Mouse (Mus musculus): ENCODE measurements around the gene Gm4792. TPM values are rescaled to one million over a fixed set of nuclear protein-coding genes. Genes with fewer than 3 reads are reported as not detected.

Gm4792 gene
- not detected in 2 replicates for polyA plus RNA-seq (2015; fragmentation: Nextera tagmentation; extraction: Ambion mirVana)

DNA sequence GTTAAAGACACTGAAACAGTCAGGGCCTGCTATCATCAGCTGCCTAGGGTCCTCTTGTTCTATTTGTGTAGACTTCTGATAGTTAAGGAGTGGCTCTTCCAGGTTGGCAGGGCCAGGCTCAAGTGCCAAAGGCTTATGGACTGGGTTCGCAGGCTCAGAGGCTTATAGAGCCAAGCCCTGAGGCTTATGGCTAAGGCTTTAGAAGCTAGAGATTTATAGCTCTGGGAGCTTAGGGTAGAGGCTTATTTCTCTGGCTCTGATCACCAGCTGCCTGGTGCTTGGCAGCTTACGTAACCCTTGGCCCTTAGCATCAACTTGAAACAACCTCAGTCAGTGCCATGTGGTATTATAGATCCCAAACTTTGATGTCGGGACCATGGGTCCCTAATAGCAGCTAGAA is at the start of gene Gm4792:
TSS of gene Gm4792 (minus strand) at position 233 of the 400 bp plus-strand sequence.
- no peak for ATAC-seq (ENCODE audit: low FRiP score, low TSS enrichment)
- 63% methylated on average over 3 of the region's 3 CpGs for WGBS
- H3K9me3 ChIP-seq (ENCODE audit: low read length), result no peaks in the 10 kb centered on the region

DNA sequence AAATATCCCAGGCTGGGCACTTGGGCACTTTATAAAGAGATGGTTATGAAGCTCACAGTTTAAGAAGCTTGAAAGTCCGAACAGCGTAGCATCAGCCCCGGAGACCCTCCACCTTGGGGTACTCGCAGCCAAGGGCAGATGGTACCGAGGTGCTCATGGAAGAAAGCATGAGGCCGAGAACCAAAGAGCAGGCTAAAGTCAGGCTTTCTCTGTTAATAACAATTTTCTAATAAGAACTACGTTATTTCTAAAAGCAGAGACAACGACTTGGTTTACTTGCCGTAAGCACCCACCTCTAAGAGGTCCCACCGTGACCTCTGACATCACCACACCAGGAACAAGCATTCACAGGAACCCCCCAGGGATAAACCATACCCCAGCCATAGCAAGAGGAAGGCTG is 49.5 kb upstream of the Gm4792 start:
- H3K4me1 ChIP-seq (ENCODE audit: insufficient read depth, low read length), result 0 out of 2 replicates have a peak, but pooled peaks cover 3% of the 10 kb centered on the region
- no peak overlapping the region for H3K9ac ChIP-seq (replicated peaks; ENCODE audit: low read length)
- no peak overlapping the region for H3K27ac ChIP-seq (ENCODE audit: low read length)
- no peaks in the 10 kb centered on the region for H3K36me3 ChIP-seq (ENCODE audit: insufficient read depth, low read length)
- whole genome bisulfite sequencing, result 97% methylated on average over 10 of the region's 10 CpGs
- ATAC-seq (ENCODE audit: low FRiP score, low TSS enrichment), result no peak
- no peaks in the 10 kb centered on the region for H3K9me3 ChIP-seq (ENCODE audit: low read length)
- no peak overlapping the region for H3K4me2 ChIP-seq (replicated peaks; ENCODE audit: low read depth, low read length)
- no peak overlapping the region for H3K4me3 ChIP-seq (ENCODE audit: low read length)
- H3K27me3 ChIP-seq (ENCODE audit: insufficient read depth, low read length), result no peaks in the 10 kb centered on the region

More for the DNA sequence above, at the start of gene Gm4792:
- Histone ChIP-seq H3K27me3 (ENCODE audit: insufficient read depth, low read length) (no peaks in the 10 kb centered on the region), H3K9ac (replicated peaks; ENCODE audit: low read length) (no peak within 1 kb of the TSS), H3K4me1 (ENCODE audit: insufficient read depth, low read length) (no peaks in the 10 kb centered on the region), H3K27ac (ENCODE audit: low read length) (no peak within 1 kb of the TSS), H3K36me3 (ENCODE audit: insufficient read depth, low read length) (no peaks in the 10 kb centered on the region), H3K4me3 (ENCODE audit: low read length) (no peak within 1 kb of the TSS), H3K4me2 (replicated peaks; ENCODE audit: low read depth, low read length) (no peak within 1 kb of the TSS)

- peaks cover 4% of the 10 kb centered on the region; the same call in 1 of the 2 replicates for H3K4me1 ChIP-seq (ENCODE audit: insufficient read depth, low read length)
- H3K27ac ChIP-seq (ENCODE audit: low read length), result no peak overlapping the region
- H3K9me3 ChIP-seq (ENCODE audit: low read length), result no peaks in the 10 kb centered on the region
- no peak overlapping the region for H3K9ac ChIP-seq (replicated peaks; ENCODE audit: low read length)
- no peaks in the 10 kb centered on the region for H3K36me3 ChIP-seq (ENCODE audit: insufficient read depth, low read length)
- no peak overlapping the region for H3K4me2 ChIP-seq (replicated peaks; ENCODE audit: low read depth, low read length)
- H3K27me3 ChIP-seq (ENCODE audit: insufficient read depth, low read length), result no peaks in the 10 kb centered on the region
- H3K4me3 ChIP-seq (ENCODE audit: low read length), result no peak overlapping the region
- no peak for ATAC-seq (ENCODE audit: low FRiP score, low TSS enrichment)
- 79% methylated on average over 10 of the region's 10 CpGs for WGBS
These were observed 48.8 kb upstream of the Gm4792 start for GRCm38 (mm10) chr10:94347296-94347695.

GRCm38 (mm10) chr10:94346596-94346995 is 48.1 kb upstream of the Gm4792 start:
- H3K9me3 ChIP-seq (ENCODE audit: low read length), result no peaks in the 10 kb centered on the region
- WGBS, result 92% methylated on average over 7 of the region's 7 CpGs
- no peak overlapping the region for H3K27ac ChIP-seq (ENCODE audit: low read length)
- H3K27me3 ChIP-seq (ENCODE audit: insufficient read depth, low read length), result no peaks in the 10 kb centered on the region
- no peaks in the 10 kb centered on the region for H3K36me3 ChIP-seq (ENCODE audit: insufficient read depth, low read length)
- no peak overlapping the region for H3K4me3 ChIP-seq (ENCODE audit: low read length)
- no peak overlapping the region for H3K9ac ChIP-seq (replicated peaks; ENCODE audit: low read length)
- peaks cover 7% of the 10 kb centered on the region; the same call in 1 of the 2 replicates for H3K4me1 ChIP-seq (ENCODE audit: insufficient read depth, low read length)
- no peak for ATAC-seq (ENCODE audit: low FRiP score, low TSS enrichment)
- H3K4me2 ChIP-seq (replicated peaks; ENCODE audit: low read depth, low read length), result no peak overlapping the region

GRCm38 (mm10) chr10:94345509-94346252 is 47.2 kb upstream of the Gm4792 start:
- ATAC-seq (ENCODE audit: low FRiP score, low TSS enrichment), result no peak
- Histone ChIP-seq H3K4me2 (replicated peaks; ENCODE audit: low read depth, low read length) (no peak overlapping the region), H3K27me3 (ENCODE audit: insufficient read depth, low read length) (no peaks in the 10 kb centered on the region), H3K27ac (ENCODE audit: low read length) (no peak overlapping the region), H3K9ac (replicated peaks; ENCODE audit: low read length) (no peak overlapping the region), H3K4me1 (ENCODE audit: insufficient read depth, low read length) (peaks cover 7% of the 10 kb centered on the region; the same call in 1 of the 2 replicates), H3K9me3 (ENCODE audit: low read length) (no peaks in the 10 kb centered on the region), H3K4me3 (ENCODE audit: low read length) (no peak overlapping the region), H3K36me3 (ENCODE audit: insufficient read depth, low read length) (no peaks in the 10 kb centered on the region)
- 88% methylated on average over 7 of the region's 7 CpGs for WGBS

- Histone ChIP-seq H3K27me3 (ENCODE audit: insufficient read depth, low read length) (no peaks in the 10 kb centered on the region), H3K36me3 (ENCODE audit: insufficient read depth, low read length) (no peaks in the 10 kb centered on the region), H3K9ac (replicated peaks; ENCODE audit: low read length) (no peak overlapping the region), H3K9me3 (ENCODE audit: low read length) (no peaks in the 10 kb centered on the region), H3K4me2 (replicated peaks; ENCODE audit: low read depth, low read length) (peak overlapping the region; percentile 33), H3K4me3 (ENCODE audit: low read length) (no peak overlapping the region), H3K27ac (ENCODE audit: low read length) (no peak overlapping the region), H3K4me1 (ENCODE audit: insufficient read depth, low read length) (peaks cover 7% of the 10 kb centered on the region; the same call in 1 of the 2 replicates)
- ATAC-seq (ENCODE audit: low FRiP score, low TSS enrichment), result peak; percentile 49
- WGBS, result 46% methylated on average over 21 of the region's 22 CpGs
These were observed 46.3 kb upstream of the Gm4792 start for GRCm38 (mm10) chr10:94344631-94345417.

DNA sequence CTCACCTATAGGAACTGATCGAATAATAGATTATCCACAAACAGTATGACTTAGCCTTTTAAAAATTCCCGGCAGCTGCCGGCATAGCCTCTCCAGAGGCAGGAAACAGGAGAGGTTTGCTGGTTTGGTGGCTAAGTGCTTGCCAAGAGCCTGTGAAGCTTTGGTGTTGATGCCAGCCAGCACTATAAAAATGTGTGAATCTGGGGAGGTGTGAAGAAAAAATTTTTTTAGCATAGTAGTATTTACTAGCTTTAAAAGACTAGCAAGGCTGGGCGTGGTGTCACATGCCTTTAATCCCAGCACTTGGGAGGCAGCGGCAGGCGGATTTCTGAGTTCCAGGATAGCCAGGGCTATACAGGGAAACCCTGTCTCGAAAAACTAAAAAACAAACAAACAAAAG is 45.1 kb upstream of the Gm4792 start:
- no peak overlapping the region for H3K9ac ChIP-seq (replicated peaks; ENCODE audit: low read length)
- 88% methylated on average over 7 of the region's 7 CpGs for WGBS
- H3K27ac ChIP-seq (ENCODE audit: low read length), result no peak overlapping the region
- H3K4me3 ChIP-seq (ENCODE audit: low read length), result no peak overlapping the region
- ATAC-seq (ENCODE audit: low FRiP score, low TSS enrichment), result no peak
- no peak overlapping the region for H3K4me2 ChIP-seq (replicated peaks; ENCODE audit: low read depth, low read length)
- no peaks in the 10 kb centered on the region for H3K27me3 ChIP-seq (ENCODE audit: insufficient read depth, low read length)
- no peaks in the 10 kb centered on the region for H3K9me3 ChIP-seq (ENCODE audit: low read length)
- peaks cover 7% of the 10 kb centered on the region; the same call in 1 of the 2 replicates for H3K4me1 ChIP-seq (ENCODE audit: insufficient read depth, low read length)
- no peaks in the 10 kb centered on the region for H3K36me3 ChIP-seq (ENCODE audit: insufficient read depth, low read length)

DNA sequence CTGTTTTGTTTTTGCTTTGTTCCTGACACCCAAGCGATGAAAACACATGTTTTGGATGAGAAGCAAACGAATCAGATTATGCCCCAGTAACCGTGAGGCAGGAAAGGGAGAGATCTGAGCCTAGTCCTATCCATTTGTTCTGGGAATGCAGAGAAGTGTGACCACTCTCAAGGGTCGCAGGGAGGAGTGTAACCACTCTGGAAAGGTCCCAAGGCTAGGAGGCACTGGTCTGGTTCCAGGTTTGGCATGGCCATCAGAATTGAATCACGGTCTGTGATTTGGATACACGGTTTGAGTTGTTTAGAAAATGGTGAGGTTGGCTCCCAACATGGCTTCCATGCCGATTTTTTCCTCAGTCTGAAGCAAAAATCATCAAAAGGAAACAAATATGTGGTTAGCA is 43.8 kb upstream of the Gm4792 start:
- Histone ChIP-seq H3K4me2 (replicated peaks; ENCODE audit: low read depth, low read length) (peak overlapping the region; percentile 10; the same call in 1 of the 2 replicates), H3K4me1 (ENCODE audit: insufficient read depth, low read length) (peaks cover 7% of the 10 kb centered on the region; the same call in 1 of the 2 replicates), H3K36me3 (ENCODE audit: insufficient read depth, low read length) (no peaks in the 10 kb centered on the region), H3K4me3 (ENCODE audit: low read length) (no peak overlapping the region), H3K9ac (replicated peaks; ENCODE audit: low read length) (no peak overlapping the region), H3K27ac (ENCODE audit: low read length) (no peak overlapping the region), H3K27me3 (ENCODE audit: insufficient read depth, low read length) (no peaks in the 10 kb centered on the region), H3K9me3 (ENCODE audit: low read length) (no peaks in the 10 kb centered on the region)
- 54% methylated on average over 7 of the region's 7 CpGs for WGBS
- no peak for ATAC-seq (ENCODE audit: low FRiP score, low TSS enrichment)

- H3K27ac ChIP-seq (ENCODE audit: low read length), result no peak overlapping the region
- H3K27me3 ChIP-seq (ENCODE audit: insufficient read depth, low read length), result no peaks in the 10 kb centered on the region
- no peak for ATAC-seq (ENCODE audit: low FRiP score, low TSS enrichment)
- no peak overlapping the region for H3K4me3 ChIP-seq (ENCODE audit: low read length)
- peak overlapping the region; percentile 11; the same call in 1 of the 2 replicates for H3K4me2 ChIP-seq (replicated peaks; ENCODE audit: low read depth, low read length)
- no peaks in the 10 kb centered on the region for H3K9me3 ChIP-seq (ENCODE audit: low read length)
- 70% methylated on average over 17 of the region's 17 CpGs for WGBS
- no peaks in the 10 kb centered on the region for H3K36me3 ChIP-seq (ENCODE audit: insufficient read depth, low read length)
- no peak overlapping the region for H3K9ac ChIP-seq (replicated peaks; ENCODE audit: low read length)
- H3K4me1 ChIP-seq (ENCODE audit: insufficient read depth, low read length), result peaks cover 7% of the 10 kb centered on the region; the same call in 1 of the 2 replicates
These were observed 43.0 kb upstream of the Gm4792 start for GRCm38 (mm10) chr10:94341501-94341900.
